Mouse (Mus musculus): ENCODE data around the gene Gm6993. TPM values are rescaled to one million over a fixed set of nuclear protein-coding genes. Genes with fewer than 3 reads are reported as not detected.

Gm6993 gene
- polyA plus RNA-seq (2012; ENCODE audit: low replicate concordance): not detected in 2 replicates

GRCm38 (mm10) chr12:31240470-31240869 is at the start of gene Gm6993:
Gm6993 (plus strand) TSS chr12:31240770.

GRCm38 (mm10) chr12:31265005-31265721 is 24.6 kb downstream of the Gm6993 start, which contains the start of gene Lamb1:
Lamb1 (plus strand) TSS chr12:31265234.

Other genes with a start within 250 kb of the Gm6993 start
- gene Fam110c, start 166.9 kb upstream of the Gm6993 start, polyA plus RNA-seq (2012; ENCODE audit: low replicate concordance): 0.13 TPM in 1 of 2 replicates, not detected in the other
- gene Lamb1, start 24.5 kb downstream of the Gm6993 start, polyA plus RNA-seq (2012; ENCODE audit: low replicate concordance): 0.85 and 2.1 TPM in 2 replicates
- gene Dld, start 110.7 kb downstream of the Gm6993 start, polyA plus RNA-seq (2012; ENCODE audit: low replicate concordance): 0.59 and 4.4 TPM in 2 replicates
- gene Slc26a3, start 150.1 kb downstream of the Gm6993 start, polyA plus RNA-seq (2012; ENCODE audit: low replicate concordance): not detected in 2 replicates